Mouse (Mus musculus) myocyte (in vitro differentiated cells): ENCODE measurements around the gene Ptprd. TPM values are rescaled to one million over a fixed set of nuclear protein-coding genes. Genes with fewer than 3 reads are reported as not detected.

ENCODE experiments used
- H3K27me3 ChIP-seq: one replicate; pipeline ENCODE4 v1.6.1; 2011; ENCODE audit not compliant: control insufficient read depth, insufficient read depth, insufficient read length
- H3K36me3 ChIP-seq: one replicate; pipeline ENCODE4 v1.6.1; 2011; ENCODE audit not compliant: control insufficient read depth, insufficient read depth
- H3K4me2 ChIP-seq: one replicate; pipeline ENCODE4 v1.6.1; 2011; ENCODE audit warnings: low read depth, control low read depth
- H3K4me3 ChIP-seq: one replicate; pipeline ENCODE4 v1.5.1; 2011; ENCODE audit warnings: mild to moderate bottlenecking, control low read depth, moderate library complexity
- H3K79me2 ChIP-seq: one replicate; pipeline ENCODE4 v1.6.1; 2011; ENCODE audit not compliant: control insufficient read depth, insufficient read depth
- H3ac ChIP-seq: one replicate; pipeline ENCODE4 v1.6.1; 2011; ENCODE audit not compliant: control insufficient read depth, insufficient read length
- CEBPB ChIP-seq: IDR thresholded peaks from 2 replicates; pipeline ENCODE4 v1.6.1; 2011; ENCODE audit warnings: mild to moderate bottlenecking, moderate library complexity; ENCODE audit not compliant: poor library complexity, insufficient read depth, severe bottlenecking
- E2F4 ChIP-seq: IDR thresholded peaks from one replicate; pipeline ENCODE4 v1.6.1; 2011; ENCODE audit warnings: mild to moderate bottlenecking, control low read depth, moderate library complexity; ENCODE audit not compliant: insufficient read depth
- MAX ChIP-seq: IDR thresholded peaks from one replicate; pipeline ENCODE4 v1.6.1; 2011; ENCODE audit warnings: low read depth, mild to moderate bottlenecking, control low read depth
- MYOD1 ChIP-seq, 3 experiments: IDR thresholded peaks; one replicate each; pipeline ENCODE4 v1.6.1; 2011; ENCODE audit warnings: control low read depth in 2 of 3, low read depth in 2 of 3, mild to moderate bottlenecking in 2 of 3, moderate library complexity in 1 of 3; ENCODE audit not compliant: insufficient read length in 2 of 3, control insufficient read depth in 1 of 3
- MYOG ChIP-seq, 3 experiments: IDR thresholded peaks; one replicate each; pipeline ENCODE4 v1.6.1; 2011; ENCODE audit warnings: control low read depth in 2 of 3, low read depth in 2 of 3, mild to moderate bottlenecking in 2 of 3; ENCODE audit not compliant: insufficient read length in 2 of 3, control insufficient read depth in 1 of 3, insufficient read depth in 1 of 3
- POLR2A ChIP-seq: IDR thresholded peaks from one replicate; pipeline ENCODE4 v1.6.1; 2011; ENCODE audit warnings: low read depth, mild to moderate bottlenecking, control low read depth, moderate library complexity; ENCODE audit not compliant: insufficient read length
- POLR2AphosphoS2 ChIP-seq: IDR thresholded peaks from one replicate; pipeline ENCODE4 v1.6.1; 2011; ENCODE audit warnings: low read depth, control low read depth; ENCODE audit not compliant: insufficient read length
- REST ChIP-seq: IDR thresholded peaks from one replicate; pipeline ENCODE4 v1.6.1; 2011; ENCODE audit warnings: mild to moderate bottlenecking, control low read depth, moderate library complexity; ENCODE audit not compliant: insufficient read depth, insufficient read length
- SRF ChIP-seq: IDR thresholded peaks from one replicate; pipeline ENCODE4 v1.6.1; 2011; ENCODE audit warnings: low read depth; ENCODE audit not compliant: control insufficient read depth, insufficient read length
- TCF12 ChIP-seq: IDR thresholded peaks from one replicate; pipeline ENCODE4 v1.6.1; 2011; ENCODE audit warnings: mild to moderate bottlenecking, control low read depth; ENCODE audit not compliant: poor library complexity, insufficient read depth, severe bottlenecking
- TCF3 ChIP-seq: IDR thresholded peaks from one replicate; pipeline ENCODE4 v1.6.1; 2011; ENCODE audit warnings: low read depth, control low read depth; ENCODE audit not compliant: insufficient read length
- USF1 ChIP-seq: IDR thresholded peaks from one replicate; pipeline ENCODE4 v1.6.1; 2011; ENCODE audit warnings: low read depth, mild to moderate bottlenecking, control low read depth, moderate library complexity
- polyA plus RNA-seq: library from polyadenylated mRNA; unstranded; fragments of >200 nt; fragmentation: generic; extraction: Trizol; gene quantifications from one replicate; pipeline ENCODE4 v1.2.1, GENCODE M21; 2012; ENCODE audit warnings: missing spikeins

Gene Ptprd
- polyA plus RNA-seq, 1 experiment: 2.9 TPM

DNA sequence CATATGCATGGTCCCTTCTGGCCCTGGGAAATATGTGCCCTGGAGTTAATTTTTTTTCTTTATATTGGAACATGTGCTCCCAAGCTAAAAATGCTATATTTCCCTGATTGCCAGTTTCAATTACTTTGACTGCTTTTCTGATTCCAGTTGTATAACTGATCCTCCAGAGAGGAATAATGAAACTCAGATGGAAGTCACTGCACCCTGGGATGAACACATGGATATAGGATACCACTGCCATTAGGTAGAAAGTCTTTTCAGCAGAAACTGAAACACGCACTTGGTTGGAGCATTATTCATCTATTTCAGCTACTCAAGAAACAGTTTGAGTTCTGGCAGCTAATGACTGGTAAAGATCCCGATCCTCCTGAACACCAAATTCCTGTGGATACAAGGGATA lies 2211.5 kb downstream of the Ptprd start:
- H3K27me3 ChIP-seq: no peaks in the 10 kb centered on the region
- H3K79me2 ChIP-seq: no peaks in the 10 kb centered on the region
- H3K4me2 ChIP-seq: no peak overlapping the region
- no peak overlapping the region for H3K4me3 ChIP-seq
- no peaks in the 10 kb centered on the region for H3K36me3 ChIP-seq
- TF ChIP-seq POLR2AphosphoS2 (no peak), USF1 (no peak), CEBPB (no peak), MYOD1 (IDR thresholded peaks at IDR 0.05; ENCODE audit: control insufficient read depth in 1 of 3, insufficient read length in 2 of 3, low read depth in 2 of 3) (no peak)
- no peak overlapping the region for H3ac ChIP-seq

DNA sequence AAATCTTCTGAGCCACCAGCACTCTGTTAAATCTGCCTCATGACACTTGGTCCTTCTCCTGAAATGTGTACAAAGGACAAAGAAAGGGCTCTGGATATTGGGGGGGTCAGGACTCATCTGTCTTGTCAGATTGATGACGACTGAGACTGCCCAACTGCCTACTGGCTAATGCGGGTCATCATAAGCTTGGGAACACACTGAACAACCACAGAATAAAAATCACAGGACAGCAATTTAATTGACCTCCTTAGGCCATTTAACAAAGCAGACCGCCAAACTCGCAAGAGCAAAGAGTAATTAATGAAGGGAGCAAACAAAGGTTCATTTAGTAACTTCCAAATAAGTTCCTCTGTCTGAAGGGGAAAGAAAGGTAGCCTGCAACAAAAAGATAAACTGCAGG lies 2215.9 kb downstream of the Ptprd start:
- H3K27me3 ChIP-seq: no peaks in the 10 kb centered on the region
- H3K36me3 ChIP-seq: no peaks in the 10 kb centered on the region
- TF ChIP-seq USF1: no peak
- TF ChIP-seq MYOD1 (IDR thresholded peaks at IDR 0.05; ENCODE audit: control insufficient read depth in 1 of 3, insufficient read length in 2 of 3, low read depth in 2 of 3): no peak
- no peak for TF ChIP-seq CEBPB
- no peak overlapping the region for H3ac ChIP-seq
- H3K4me2 ChIP-seq: no peak overlapping the region
- H3K79me2 ChIP-seq: no peaks in the 10 kb centered on the region
- no peak overlapping the region for H3K4me3 ChIP-seq

DNA sequence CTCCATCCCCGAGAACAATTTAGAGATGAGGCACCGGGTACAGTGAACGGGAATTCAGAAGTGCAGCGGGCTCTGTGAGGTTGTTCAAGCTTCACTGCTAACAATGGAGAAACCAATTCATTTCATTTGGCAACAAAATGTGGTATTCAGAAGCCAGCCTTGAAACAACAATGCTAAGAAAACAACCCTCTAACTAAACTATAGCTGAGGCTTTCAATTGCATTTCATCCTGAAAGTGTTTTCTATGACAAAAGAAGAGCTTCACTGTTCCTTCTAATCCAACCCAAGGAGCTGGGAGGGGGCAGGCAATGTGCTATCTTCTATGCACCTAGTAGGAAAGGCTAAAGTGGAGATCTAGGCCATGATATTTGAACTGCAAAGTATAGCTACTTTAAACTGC lies 2217.2 kb downstream of the Ptprd start:
- H3K36me3 ChIP-seq: no peaks in the 10 kb centered on the region
- H3K27me3 ChIP-seq: no peaks in the 10 kb centered on the region
- H3ac ChIP-seq: no peak overlapping the region
- TF ChIP-seq MYOD1 (IDR thresholded peaks at IDR 0.05; ENCODE audit: control insufficient read depth in 1 of 3, insufficient read length in 2 of 3, low read depth in 2 of 3) (no peak), REST (no peak), TCF12 (no peak), E2F4 (no peak), MYOG (IDR thresholded peaks at IDR 0.05; ENCODE audit: control insufficient read depth in 1 of 3, insufficient read depth in 1 of 3, insufficient read length in 2 of 3, low read depth in 2 of 3) (no peak), CEBPB (no peak), SRF (no peak), USF1 (no peak), POLR2AphosphoS2 (no peak), TCF3 (no peak), MAX (no peak), POLR2A (no peak)
- H3K4me3 ChIP-seq: no peak overlapping the region
- no peak overlapping the region for H3K4me2 ChIP-seq
- H3K79me2 ChIP-seq: no peaks in the 10 kb centered on the region

DNA sequence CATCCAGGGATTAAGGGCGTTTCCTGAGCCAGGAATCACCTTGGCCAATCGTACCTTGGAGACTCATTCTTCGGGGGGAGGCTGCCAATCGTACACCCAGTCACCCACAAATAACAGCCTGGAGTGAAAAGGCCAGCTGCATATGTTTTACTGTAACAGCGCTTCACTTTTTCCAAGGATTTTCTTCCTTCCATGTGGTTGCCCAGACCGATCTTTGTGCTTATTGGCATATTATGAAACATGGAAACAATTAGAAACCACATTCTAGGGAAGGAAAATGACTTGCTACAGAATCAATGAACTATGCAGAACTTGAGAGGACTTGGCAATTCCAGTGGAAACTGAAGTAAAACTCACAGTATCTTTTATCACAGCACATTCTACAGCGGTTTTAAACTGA lies 2218.7 kb downstream of the Ptprd start:
- TF ChIP-seq MYOD1 (IDR thresholded peaks at IDR 0.05; ENCODE audit: control insufficient read depth in 1 of 3, insufficient read length in 2 of 3, low read depth in 2 of 3) (no peak), E2F4 (no peak), POLR2AphosphoS2 (no peak), SRF (no peak), MYOG (IDR thresholded peaks at IDR 0.05; ENCODE audit: control insufficient read depth in 1 of 3, insufficient read depth in 1 of 3, insufficient read length in 2 of 3, low read depth in 2 of 3) (no peak), USF1 (no peak), TCF12 (no peak), REST (no peak)
- no peaks in the 10 kb centered on the region for H3K36me3 ChIP-seq
- no peak overlapping the region for H3K4me3 ChIP-seq
- H3K79me2 ChIP-seq: no peaks in the 10 kb centered on the region
- H3K27me3 ChIP-seq: no peaks in the 10 kb centered on the region
- no peak overlapping the region for H3K4me2 ChIP-seq
- no peak overlapping the region for H3ac ChIP-seq

DNA sequence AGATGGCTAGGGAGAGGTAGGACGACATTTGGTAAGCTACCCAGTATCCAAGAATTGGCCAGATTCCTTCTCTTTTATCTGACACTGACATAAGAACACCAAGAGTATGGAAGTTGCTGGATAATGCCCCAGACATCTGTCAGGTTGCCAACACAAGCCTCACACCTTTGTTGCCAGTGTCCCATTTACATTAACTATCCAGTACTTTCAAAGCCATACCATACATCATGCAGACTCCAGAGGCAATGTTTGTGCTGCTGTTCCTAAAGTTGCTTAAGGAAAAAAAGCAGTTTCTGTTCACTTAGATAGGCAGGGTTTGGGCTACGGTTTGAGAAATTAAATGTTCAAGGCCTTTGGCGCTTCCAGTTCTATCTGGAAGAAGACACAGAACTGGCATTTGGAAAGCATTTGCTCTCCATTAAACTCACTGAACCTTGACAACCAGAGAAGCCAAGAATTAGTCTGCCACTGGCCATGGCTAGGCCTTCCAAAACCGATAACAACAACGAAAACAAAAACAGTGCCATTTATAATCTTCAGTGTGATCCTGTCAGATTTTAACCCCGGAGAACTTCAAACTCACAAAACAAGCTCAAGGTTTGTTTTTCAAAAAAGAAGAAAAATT lies 2220.0 kb downstream of the Ptprd start:
- Histone ChIP-seq H3K36me3 (no peaks in the 10 kb centered on the region), H3ac (no peak overlapping the region), H3K27me3 (no peaks in the 10 kb centered on the region), H3K4me2 (no peak overlapping the region), H3K79me2 (no peaks in the 10 kb centered on the region), H3K4me3 (no peak overlapping the region)
- TF ChIP-seq CEBPB: no peak
- no peak for TF ChIP-seq E2F4
- TF ChIP-seq POLR2AphosphoS2: no peak
- no peak for TF ChIP-seq REST
- TF ChIP-seq MYOD1 (IDR thresholded peaks at IDR 0.05; ENCODE audit: control insufficient read depth in 1 of 3, insufficient read length in 2 of 3, low read depth in 2 of 3): no peak
- no peak for TF ChIP-seq SRF
- no peak for TF ChIP-seq TCF12
- no peak for TF ChIP-seq USF1
- TF ChIP-seq MAX: no peak
- TF ChIP-seq MYOG (IDR thresholded peaks at IDR 0.05; ENCODE audit: control insufficient read depth in 1 of 3, insufficient read depth in 1 of 3, insufficient read length in 2 of 3, low read depth in 2 of 3): no peak
- no peak for TF ChIP-seq POLR2A
- TF ChIP-seq TCF3: no peak
